Mouse (Mus musculus) cerebellum, adult 9-11 months (tissue): Measurements from ENCODE around the gene Lta.

ENCODE experiments used
- DNase-seq: peaks from one replicate; pipeline ENCODE4 v3.0.0; 2022

Gene Lta

DNA sequence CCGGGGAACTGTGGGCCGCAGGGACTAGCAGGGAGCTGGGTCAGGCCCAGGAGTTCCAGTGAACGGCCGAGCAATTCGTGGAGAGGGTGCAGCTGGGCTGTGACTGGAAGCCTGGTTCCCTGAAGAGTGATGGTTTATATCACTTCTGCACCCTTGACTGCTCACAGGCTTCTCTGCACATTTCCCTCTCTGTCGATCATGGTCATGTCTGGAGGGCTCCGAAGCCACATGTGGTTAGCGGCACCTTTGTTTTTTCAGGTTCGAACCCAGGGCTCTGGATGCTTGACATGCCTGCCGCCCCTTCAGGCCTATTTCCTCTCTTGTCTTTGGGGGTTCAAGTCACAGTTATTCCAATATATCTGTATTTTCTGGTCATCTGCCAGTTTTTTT, 224 bp upstream of the Lta start:
- no peak for DNase-seq

DNA sequence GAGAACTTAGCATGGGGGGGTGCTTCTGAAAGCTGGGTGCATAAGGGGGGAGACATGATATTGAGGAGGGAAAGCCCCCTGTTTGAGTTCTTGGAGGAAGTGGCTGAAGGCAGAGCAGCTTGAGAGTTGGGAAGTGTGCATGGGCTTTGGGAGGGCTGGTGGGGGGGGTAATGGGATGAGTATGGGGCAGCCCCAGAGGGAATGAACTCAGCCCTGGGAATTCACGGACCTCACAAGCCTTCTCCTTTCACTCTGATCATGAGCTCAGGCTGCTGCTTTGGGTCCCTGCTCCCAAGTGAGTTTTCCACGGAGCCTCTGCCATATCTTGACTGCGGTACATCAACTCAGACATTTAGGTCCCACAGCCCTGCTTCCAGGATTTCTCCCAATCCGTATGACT, 2.7 kb downstream of the Lta start:
- DNase-seq: no peak

DNA sequence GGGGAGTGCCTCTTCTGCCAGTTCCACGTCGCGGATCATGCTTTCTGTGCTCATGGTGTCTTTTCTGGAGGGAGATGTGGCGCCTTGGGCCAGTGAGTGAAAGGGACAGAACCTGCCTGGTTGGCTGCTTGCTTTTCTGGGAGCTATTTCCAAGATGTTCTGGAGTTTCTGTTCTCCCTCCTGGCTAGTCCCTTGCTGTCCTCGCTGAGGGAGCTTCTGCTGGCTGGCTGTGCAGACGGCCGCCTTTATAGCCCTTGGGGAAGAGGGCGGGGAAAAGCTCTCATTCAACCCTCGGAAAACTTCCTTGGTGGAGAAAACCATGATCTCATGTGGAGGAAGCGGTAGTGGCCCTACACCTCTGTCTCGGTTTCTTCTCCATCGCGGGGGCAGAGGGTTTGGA, 3.4 kb downstream of the Lta start, which contains the start of gene Tnf:
Tnf (minus strand) TSS at position 221 of the 400 bp plus-strand sequence.
- no peak for DNase-seq

DNA sequence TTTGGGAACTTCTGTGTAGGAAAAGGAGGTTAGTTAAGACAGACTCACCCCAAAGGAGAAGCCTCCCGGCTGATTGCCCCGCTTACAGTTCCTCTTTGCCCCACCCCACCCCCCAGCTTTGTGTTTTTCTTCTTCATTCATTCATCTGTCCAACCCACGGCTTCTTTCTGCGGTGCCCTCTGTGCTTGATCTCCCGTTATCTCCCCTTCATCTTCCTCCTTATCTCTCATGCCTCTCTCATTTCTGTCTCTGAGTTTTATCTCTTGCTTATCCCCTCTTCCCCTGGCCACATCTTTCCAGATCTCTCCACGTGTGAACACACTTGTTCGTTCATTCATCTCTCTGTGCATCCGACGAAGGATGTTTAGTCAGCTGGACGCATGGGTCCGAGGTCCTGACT, 4.0 kb downstream of the Lta start:
- DNase-seq: no peak

DNA sequence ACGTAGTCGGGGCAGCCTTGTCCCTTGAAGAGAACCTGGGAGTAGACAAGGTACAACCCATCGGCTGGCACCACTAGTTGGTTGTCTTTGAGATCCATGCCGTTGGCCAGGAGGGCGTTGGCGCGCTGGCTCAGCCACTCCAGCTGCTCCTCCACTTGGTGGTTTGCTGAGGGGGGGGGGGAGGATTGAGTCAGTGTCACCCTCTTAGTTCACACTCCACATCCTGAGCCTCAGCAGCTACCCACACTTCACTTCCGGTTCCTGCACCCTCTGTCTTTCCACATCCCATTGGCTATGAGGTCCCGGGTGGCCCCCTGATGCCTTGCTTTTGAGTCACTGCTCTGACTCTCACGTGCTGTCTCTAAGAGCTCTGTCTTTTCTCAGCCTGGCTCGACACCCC, 4.8 kb downstream of the Lta start:
- DNase-seq: no peak

DNA sequence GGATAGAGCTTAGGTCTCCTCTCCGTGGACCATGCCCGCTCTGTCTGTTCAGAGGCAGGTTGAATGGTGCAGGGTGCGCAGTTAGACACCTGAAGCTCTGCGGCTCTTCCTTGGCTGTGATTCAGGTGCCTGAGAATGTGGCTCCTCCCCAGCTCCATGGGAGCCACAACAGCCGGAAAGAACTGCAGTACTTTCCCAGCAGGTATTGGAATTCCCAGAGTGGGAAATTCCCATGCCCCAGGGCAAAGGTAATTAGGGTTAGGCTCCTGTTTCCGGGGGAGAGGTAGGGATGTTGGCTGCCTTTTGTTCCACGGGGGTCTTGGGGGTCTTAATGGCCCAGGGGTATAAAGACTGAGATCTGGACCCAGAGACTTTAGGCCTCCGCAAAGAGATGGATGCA, 6.2 kb downstream of the Lta start:
- no peak for DNase-seq

DNA sequence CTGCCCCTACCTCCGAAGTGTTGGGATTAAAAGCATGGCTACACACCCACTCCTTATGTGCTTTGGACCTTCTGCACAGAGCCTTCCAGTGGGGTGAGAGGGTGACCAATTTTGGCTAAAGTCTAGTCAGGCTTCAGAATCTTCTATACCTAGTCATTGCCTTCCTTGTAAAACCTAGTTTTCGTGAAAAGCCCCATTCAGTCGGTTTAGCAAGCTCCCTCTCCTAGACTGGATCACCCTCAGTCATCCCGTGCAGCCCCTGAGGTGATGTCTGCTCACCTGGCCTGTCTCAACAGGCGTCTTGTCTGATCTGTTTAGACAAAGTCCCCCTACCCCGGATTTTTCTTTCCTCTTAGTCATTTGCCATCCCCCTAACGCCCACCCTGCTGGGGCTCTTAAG, 7.1 kb downstream of the Lta start:
- no peak for DNase-seq

DNA sequence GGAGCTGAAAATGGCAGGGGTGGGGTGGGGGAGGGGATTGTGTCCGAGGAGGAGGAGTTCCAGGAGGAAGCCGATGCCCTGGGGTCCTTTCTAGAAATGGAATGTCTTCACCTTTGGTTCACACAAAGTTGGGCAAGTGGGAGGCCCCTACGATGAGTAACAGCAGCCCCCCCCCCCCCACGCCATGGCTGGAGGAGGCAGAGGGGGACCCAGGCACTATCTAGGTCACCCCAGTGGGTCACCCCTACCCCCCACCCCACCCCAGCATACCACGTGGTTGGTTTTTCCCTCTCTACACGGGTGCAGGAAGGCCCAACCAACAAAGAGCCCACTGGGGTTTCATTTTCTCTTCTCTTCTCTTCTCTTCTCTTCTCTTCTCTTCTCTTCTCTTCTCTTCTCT, 8.0 kb downstream of the Lta start:
- no peak for DNase-seq

DNA sequence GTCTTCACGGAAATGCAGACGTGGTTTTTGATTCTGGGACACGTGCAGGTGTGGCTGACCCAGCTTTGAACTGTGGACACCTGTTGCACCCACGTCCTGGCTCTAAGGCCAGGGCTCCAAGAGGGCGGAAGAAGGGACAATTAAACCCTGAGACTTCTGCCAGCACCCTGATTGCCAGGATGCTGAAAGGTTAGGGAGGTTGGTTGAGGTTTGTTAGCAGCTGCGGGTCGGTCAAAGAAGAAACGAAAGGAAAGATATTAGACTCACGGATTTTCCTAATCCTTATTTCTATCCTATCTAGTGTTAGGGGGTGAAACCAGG, 8.9 kb downstream of the Lta start:
- DNase-seq: no peak

DNA sequence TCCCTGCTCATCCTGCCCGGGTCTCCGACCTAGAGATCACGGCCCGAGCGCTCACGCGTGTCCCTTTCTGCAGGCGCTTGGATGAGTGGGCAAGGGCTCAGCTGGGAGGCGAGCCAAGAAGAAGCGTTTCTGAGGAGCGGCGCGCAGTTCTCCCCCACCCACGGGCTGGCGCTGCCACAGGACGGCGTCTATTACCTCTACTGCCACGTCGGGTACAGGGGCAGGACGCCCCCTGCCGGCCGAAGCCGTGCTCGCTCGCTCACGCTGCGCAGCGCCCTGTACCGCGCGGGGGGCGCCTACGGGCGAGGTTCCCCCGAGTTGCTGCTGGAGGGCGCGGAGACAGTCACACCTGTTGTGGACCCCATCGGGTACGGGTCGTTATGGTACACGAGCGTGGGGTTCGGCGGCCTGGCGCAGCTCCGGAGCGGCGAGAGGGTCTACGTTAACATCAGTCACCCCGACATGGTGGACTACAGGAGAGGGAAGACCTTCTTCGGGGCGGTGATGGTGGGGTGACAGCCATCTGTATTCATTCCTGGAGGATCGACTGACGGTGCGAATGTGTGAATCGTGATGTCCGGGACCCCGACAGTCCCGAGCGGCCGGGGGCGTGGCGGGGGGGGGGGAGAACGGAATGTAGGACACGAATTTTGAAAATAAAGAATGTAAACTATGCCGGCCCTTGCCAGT, 9.4 kb downstream of the Lta start:
- DNase-seq: peak; percentile 49

DNA sequence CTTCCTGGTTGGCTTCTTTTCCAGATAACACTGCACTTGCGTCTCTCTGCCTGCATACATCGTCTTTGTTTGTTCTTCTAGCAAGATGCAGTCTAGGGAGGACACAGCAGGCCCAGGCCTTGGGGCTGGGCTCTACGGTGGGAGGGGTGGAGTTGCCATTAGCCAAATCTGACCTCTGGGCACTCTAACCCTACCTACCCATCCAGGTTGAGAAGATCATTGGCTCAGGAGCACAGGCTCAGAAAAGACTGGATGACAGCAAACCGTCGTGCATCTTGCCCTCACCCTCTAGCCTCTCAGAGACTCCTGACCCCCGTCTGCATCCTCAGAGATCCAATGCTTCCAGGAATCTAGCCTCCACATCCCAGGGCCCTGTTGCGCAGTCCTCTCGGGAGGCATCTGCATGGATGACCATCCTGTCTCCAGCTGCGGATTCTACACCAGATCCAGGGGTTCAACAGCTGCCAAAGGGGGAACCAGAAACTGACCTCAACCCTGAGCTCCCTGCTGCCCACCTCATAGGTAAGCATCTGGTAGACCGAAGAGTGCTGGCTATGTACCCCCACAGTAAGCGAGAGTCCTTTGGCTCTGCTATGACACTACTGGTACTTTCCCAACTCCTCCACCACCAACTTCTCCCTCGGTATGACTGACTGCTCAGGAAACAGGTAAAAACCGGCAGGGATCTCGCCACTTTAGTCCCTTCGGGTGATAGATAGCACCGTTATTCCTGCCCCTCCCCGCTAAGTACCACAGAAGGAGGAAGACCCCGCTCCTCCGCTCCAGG, 10.1 kb downstream of the Lta start:
- no peak for DNase-seq

DNA sequence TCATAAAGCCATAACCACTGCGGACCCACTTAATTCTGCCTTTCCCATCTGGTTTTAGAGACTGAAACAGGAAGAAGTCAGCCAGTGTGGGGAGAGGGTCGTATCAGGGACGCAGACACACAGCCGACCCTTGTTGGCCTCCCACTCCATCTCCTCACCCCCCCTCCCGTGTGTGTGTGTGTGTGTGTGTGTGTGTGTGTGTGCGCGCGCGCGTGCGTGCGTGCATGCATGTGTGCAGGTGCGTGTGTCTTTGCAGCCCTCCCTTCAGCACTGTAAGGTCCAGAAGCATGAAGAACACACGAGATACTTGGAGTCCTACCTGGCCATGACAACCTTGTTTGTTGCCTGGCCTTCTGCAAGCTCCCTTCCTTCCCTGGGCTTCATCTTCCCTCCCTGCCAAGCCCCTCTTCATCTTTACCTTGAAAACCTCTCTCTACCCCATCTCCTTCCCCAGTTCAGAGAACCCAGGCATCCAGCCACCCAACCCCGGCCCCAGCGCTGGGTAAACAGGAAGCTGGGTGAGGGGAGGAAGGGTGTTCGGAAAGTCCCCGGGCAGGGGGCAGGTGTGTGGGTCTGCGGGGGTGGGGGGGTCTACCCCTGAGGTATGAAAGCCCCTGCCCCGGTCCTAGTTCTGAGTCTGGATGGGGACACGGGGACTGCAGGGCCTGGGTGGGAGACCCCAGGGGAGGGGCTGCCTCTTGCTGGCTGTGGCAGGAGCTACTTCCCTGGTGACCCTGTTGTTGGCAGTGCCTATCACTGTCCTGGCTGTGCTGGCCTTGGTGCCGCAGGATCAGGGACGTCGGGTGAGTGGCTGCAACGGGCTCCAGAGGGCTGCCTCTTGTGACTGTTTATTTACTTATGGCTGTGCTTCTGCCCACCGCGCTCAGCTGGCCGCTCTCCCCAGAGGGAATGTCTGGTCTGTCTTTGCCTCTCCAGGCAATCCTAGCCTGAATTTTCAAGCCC, 11.0 kb downstream of the Lta start, which contains the start of gene Ltb:
Ltb (plus strand) TSS at position 559 of the 963 bp plus-strand sequence.
- no peak for DNase-seq

DNA sequence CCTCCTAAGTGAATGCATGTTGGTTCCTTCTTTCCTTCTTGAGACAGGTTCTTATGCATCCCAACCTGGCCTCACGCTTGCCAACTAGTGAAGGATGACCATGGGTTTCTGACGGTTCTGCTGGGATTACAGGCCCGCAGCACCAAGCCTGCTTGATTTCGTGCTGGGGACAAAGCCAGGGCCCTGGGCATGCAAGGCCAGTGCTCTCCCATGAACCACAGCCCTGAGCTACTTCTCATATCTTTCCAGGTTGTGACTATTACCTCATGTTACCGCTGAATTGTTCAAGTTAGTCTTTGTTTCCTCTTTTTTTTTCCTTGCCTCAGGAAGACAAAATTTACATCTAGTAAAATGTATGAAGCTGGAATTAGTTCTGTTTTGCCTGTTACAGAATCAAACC, 12.2 kb downstream of the Lta start:
- no peak for DNase-seq

DNA sequence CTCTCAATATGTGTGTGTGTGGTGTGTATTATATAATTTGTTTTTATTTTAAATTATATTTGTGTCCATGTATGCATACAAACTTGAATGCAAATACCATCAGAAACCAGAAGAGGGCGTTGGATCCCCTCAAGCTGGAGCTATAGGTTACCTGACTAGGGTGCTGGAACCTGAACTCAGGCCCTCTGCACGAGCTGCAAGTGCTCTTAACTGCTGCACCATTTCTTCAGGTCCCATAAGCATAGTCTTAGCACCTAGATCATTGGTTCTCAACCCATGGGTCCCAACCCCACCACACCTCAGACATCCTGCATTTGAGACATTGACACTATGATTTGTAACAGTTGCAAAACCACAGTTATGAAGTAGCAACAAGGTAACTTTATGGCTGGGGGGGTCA, 13.4 kb downstream of the Lta start:
- DNase-seq: no peak

DNA sequence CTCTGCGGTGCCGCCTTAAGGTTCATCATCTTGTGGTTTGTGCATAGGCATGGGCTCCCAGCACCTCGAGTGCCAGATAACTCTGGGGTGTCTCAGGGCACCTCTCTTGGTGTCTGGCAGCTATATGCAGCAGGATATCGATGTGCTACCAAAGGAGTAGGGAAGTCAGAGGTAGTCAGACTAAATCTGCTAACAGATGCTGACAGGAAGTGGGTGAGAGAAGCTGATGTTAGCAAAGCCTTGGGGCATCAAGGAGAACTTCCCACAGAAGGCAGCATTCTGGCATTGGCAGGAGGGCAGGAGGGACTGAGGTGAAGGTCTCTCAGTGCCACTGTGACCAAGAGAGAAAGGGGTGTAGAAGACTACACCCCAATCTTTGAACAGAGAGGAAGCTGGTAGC, 15.1 kb downstream of the Lta start:
- no peak for DNase-seq

DNA sequence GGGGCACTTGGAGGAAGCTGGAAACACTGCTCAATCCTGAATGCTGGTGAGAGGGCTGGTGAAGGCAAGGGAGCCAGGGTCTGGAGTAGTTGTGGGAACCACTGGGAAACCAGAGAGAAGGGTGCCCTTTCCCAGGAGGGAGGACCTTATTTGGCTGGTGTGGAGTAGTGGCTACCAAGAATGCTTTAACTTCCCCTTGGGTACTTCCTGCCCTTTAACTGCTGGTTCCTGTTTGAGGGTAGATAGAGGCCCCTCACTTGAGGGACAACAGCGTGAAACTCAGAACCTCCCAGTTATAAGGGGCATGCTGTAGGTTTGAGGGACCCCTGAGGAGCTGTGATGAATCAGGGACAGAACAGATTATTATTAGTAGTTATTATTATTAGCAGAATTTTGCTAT, 16.0 kb downstream of the Lta start:
- no peak for DNase-seq

DNA sequence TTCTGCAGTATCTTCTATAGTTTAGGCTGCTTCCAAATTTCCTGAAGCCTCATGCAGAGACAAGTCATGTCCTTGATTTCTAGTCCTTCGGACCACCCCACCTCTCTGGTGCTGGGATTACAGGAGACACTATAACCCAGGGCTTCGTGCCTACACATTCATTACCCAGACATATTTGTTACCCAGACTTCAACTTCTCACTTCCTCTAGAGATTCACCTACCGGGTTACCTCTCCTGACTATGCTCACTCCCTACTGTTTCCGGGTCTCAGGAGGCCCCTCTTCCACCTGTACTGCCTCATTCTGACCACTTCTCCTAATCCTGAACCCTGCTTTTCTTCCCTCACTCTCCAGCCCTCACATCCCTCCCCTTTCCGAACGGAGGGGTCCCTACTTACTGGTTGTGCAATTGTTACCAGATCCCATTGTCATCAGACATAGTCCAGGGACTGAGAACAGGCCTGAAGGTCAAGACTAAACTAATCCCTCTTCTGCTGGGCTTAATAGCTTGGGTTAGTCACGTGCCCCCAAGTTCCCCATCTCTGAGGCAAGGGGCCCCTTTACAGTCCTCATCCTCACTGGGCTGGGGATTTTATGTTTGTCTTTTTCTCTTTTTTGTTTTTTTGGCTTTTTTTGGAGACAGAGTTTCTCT, 17.1 kb downstream of the Lta start, which contains the start of gene Lst1:
Lst1 (minus strand) TSS at position 481 of the 652 bp plus-strand sequence.
- no peak for DNase-seq

DNA sequence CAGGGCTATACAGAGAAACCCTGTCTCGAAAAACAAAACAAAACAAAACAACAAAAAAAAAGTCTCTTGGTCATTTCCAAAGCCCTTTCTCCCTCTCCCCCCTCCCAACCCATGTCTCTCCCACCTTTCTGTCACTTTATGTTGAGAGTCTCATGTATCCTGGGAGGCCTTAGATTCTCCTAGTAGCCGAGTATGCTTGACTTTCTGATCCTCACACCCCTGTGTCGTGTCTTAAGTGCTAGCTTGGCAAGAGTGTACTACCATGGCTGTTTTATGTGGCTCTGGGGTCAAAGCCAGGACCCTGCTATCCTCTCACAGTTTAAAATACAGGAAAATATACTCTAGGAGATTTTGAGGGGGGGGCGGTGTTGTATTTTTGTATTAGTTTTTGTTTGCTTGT, 17.8 kb downstream of the Lta start:
- DNase-seq: no peak

DNA sequence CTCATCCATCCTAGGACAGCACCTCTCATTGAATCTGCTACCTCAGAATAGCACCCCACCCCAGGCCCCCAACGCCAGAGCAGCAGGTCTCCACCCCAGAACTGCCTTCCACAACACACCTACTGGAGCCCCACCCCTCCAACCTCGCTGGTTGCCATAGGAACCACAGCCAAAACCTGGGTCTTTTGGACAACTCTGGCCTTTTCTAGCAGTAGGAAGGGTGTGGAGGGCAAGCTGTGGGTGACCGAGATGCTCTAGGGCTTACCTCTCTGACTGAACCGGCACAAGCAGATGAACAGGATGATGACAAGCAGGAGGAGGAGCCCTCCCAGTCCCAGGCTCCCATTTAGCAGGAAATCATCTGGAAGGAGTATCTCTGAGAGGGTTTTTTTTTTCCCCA, 18.5 kb downstream of the Lta start:
- DNase-seq: no peak

DNA sequence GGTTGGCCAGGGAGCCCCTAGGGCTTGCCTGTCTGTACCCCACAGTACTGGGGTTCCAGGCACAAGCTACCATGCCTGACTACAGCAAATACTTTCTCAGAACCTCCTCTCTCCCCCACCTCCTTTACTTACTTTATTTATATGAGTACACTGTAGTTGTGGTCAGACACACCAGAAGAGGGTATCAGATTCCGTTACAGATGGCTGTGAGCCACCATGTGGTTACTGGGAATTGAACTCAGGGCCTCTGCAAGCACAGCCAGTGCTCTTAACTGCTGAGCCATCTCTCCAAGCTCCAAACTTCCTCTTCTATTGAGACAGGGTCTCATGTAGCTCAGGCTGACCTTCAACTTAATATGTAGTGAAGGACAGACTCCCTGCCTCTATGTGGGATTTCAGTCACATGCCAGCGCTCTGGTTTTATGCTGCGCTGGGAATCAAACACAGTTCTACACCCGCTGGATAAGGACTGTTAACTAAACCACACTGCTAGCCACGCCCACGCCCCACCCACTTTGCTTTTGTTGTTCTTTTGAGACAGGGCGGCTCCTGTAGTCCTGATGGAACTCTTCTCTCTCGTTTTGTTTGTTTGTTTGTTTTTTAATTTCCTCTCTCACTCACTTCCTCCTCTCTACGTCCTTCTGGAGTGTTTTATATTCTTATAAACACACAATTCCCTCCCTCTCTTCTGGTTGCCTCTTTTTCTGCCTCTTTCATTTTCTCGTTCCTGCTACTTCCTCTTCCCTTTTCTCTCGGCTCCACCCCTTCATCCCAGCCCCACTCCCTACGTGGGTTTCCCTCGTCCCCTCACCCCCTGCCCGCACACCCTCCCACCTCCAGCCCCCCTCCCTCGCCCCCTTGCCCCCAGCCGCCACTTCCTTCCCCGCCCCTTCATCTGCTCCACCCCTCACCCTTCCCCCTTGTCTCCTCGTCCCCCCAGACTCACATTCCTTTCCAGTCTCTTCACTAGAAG, 19.2 kb downstream of the Lta start:
- DNase-seq: no peak

DNA sequence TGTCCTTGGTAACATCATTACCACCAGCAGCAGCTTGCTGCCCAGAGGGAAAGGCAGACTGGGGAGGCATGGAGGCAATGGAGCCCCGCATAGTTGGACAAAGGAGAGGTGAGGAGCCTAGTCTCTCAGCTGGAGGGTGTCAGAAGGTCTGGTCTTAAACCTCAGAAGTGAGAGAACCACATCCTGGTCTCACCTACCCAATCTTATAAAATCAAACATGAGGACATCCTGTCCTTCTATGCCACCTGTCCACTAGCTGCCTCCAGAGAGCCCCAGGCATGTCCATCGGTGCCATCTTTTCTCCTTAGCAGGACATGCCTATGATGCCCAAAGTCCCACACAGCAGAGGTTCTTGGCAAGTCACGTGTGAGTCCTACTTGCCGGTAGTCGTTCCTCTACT, 25.1 kb downstream of the Lta start:
- DNase-seq: no peak

DNA sequence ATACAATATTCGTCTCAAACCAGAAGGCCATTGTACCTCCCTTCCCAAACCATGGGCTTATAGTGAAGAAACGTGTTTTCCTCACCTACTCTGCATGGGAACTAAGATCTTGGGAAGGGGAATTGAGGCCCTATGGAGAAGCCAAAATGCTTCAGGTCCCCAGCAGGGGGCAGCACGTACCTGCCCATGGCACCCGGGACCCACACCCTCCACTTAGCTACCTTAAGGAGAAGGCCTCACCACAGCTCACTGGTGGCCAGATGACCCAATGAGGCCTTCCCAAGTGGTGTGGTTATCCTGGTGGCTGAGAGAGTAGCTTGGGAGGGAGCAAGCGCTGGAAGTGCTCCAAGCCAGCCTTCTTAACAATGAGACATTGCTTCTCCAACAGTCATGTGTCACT, 26.6 kb downstream of the Lta start:
- DNase-seq: no peak
